Mouse (Mus musculus) MEL (cell line): Measurements from ENCODE around the gene Cd247. TPM values are rescaled to one million over a fixed set of nuclear protein-coding genes. Genes with fewer than 3 reads are reported as not detected.

ENCODE experiments used
- DNase-seq: peaks from one replicate; pipeline ENCODE4 v3.0.0; 2011; ENCODE audit warnings: low read depth, low spot score
- H3K27ac ChIP-seq: 2 replicates; pipeline ENCODE4 v1.5.1; 2012; ENCODE audit warnings: low read depth, mild to moderate bottlenecking, control low read depth, low read length, moderate library complexity; ENCODE audit not compliant: control insufficient read depth
- H3K27me3 ChIP-seq, 2 experiments: fragments of 150-350 bp in 1 of 2; sonication (generic) in 1 of 2; 2 replicates each; pipeline ENCODE4 v1.6.1; 2012; ENCODE audit warnings: low read length in 2 of 2, mild to moderate bottlenecking in 2 of 2, improper control_type of control experiment in 1 of 2, moderate library complexity in 1 of 2; ENCODE audit not compliant: insufficient read depth in 2 of 2, control insufficient read depth in 1 of 2
- H3K36me3 ChIP-seq, 2 experiments: 2 replicates each; pipeline ENCODE4 v1.6.1; 2012 to 2014; ENCODE audit warnings: low read length in 2 of 2, improper control_type of control experiment in 1 of 2, inconsistent platforms in 1 of 2, mild to moderate bottlenecking in 1 of 2; ENCODE audit not compliant: insufficient read depth in 2 of 2, control insufficient read depth in 1 of 2
- H3K4me1 ChIP-seq, 2 experiments: fragments of 150-350 bp in 1 of 2; sonication (generic) in 1 of 2; 2 replicates each; pipeline ENCODE4 v1.6.1; 2012; ENCODE audit warnings: low read length in 2 of 2, improper control_type of control experiment in 1 of 2, mild to moderate bottlenecking in 1 of 2; ENCODE audit not compliant: insufficient read depth in 2 of 2, control insufficient read depth in 1 of 2
- H3K4me3 ChIP-seq, 2 experiments: fragments of 150-350 bp in 1 of 2; sonication (generic) in 1 of 2; 2 replicates each; pipeline ENCODE4 v1.5.1; 2012; ENCODE audit warnings: low read depth in 2 of 2, low read length in 2 of 2, mild to moderate bottlenecking in 2 of 2, moderate library complexity in 2 of 2, control low read depth in 1 of 2, improper control_type of control experiment in 1 of 2; ENCODE audit not compliant: control insufficient read depth in 1 of 2, insufficient read depth in 1 of 2
- H3K79me2 ChIP-seq: 2 replicates; pipeline ENCODE4 v1.6.1; 2012; ENCODE audit warnings: mild to moderate bottlenecking, low read length, moderate library complexity; ENCODE audit not compliant: control insufficient read depth, poor library complexity, insufficient read depth
- H3K9ac ChIP-seq: 2 replicates; pipeline ENCODE4 v1.6.1; 2012; ENCODE audit warnings: low read depth, mild to moderate bottlenecking, control low read depth, low read length, moderate library complexity; ENCODE audit not compliant: control insufficient read depth, poor library complexity, severe bottlenecking
- H3K9me3 ChIP-seq: fragments of 150-350 bp; sonication (generic); replicated peaks from 2 replicates; pipeline ENCODE4 v1.6.1; 2012; ENCODE audit warnings: mild to moderate bottlenecking, low read length, improper control_type of control experiment, moderate library complexity; ENCODE audit not compliant: insufficient read depth
- CHD1 ChIP-seq: IDR thresholded peaks from 2 replicates; pipeline ENCODE4 v1.6.1; 2012; ENCODE audit warnings: low read depth, mild to moderate bottlenecking, inconsistent platforms, low read length, improper control_type of control experiment
- CHD2 ChIP-seq: IDR thresholded peaks from 2 replicates; pipeline ENCODE4 v1.6.1; 2011; ENCODE audit warnings: low read length, improper control_type of control experiment
- CTCF ChIP-seq, 3 experiments: IDR thresholded peaks in 2 of 3; conservative IDR thresholded peaks in 1 of 3; 2 replicates each; pipeline ENCODE4 v1.5.1; 2011 to 2012; ENCODE audit warnings: low read length in 3 of 3, low read depth in 2 of 3, mild to moderate bottlenecking in 2 of 3, improper control_type of control experiment in 1 of 3, inconsistent platforms in 1 of 3, mixed read lengths in 1 of 3, moderate library complexity in 1 of 3; ENCODE audit not compliant: control insufficient read depth in 1 of 3, insufficient read depth in 1 of 3, poor library complexity in 1 of 3, severe bottlenecking in 1 of 3
- ELF1 ChIP-seq: IDR thresholded peaks from 2 replicates; pipeline ENCODE4 v1.6.1; 2014; ENCODE audit warnings: low read depth, mild to moderate bottlenecking, inconsistent platforms, low read length, improper control_type of control experiment, moderate library complexity
- EP300 ChIP-seq, 2 experiments: IDR thresholded peaks; 2 replicates each; pipeline ENCODE4 v1.6.1; 2011; ENCODE audit warnings: improper control_type of control experiment in 2 of 2, low read length in 2 of 2, low read depth in 1 of 2, mild to moderate bottlenecking in 1 of 2
- GATA1 ChIP-seq: IDR thresholded peaks from 2 replicates; pipeline ENCODE4 v1.6.1; 2011; ENCODE audit warnings: low read depth, low read length, improper control_type of control experiment
- KAT2A ChIP-seq: conservative IDR thresholded peaks from 2 replicates; pipeline ENCODE4 v1.6.1; 2012; ENCODE audit warnings: low read depth, low read length, improper control_type of control experiment, inconsistent platforms
- MAZ ChIP-seq: IDR thresholded peaks from 2 replicates; pipeline ENCODE4 v1.6.1; 2012; ENCODE audit warnings: low read depth, mild to moderate bottlenecking, inconsistent platforms, low read length, improper control_type of control experiment
- MEF2A ChIP-seq: IDR thresholded peaks from 2 replicates; pipeline ENCODE4 v1.6.1; 2014; ENCODE audit warnings: low read depth, mild to moderate bottlenecking, inconsistent platforms, low read length, improper control_type of control experiment; ENCODE audit not compliant: poor library complexity, insufficient replicate concordance, severe bottlenecking; ENCODE audit errors: extremely low read depth
- MXI1 ChIP-seq: IDR thresholded peaks from 2 replicates; pipeline ENCODE4 v1.6.1; 2011; ENCODE audit warnings: mild to moderate bottlenecking, low read depth, low read length, improper control_type of control experiment
- MYB ChIP-seq: IDR thresholded peaks from 2 replicates; pipeline ENCODE4 v1.6.1; 2011; ENCODE audit warnings: mild to moderate bottlenecking, low read depth, low read length, improper control_type of control experiment
- MYC ChIP-seq: IDR thresholded peaks from 2 replicates; pipeline ENCODE4 v1.6.1; 2011; ENCODE audit warnings: low read depth, mild to moderate bottlenecking, low read length, improper control_type of control experiment, moderate library complexity
- NELFE ChIP-seq: IDR thresholded peaks from 2 replicates; pipeline ENCODE4 v1.6.1; 2011; ENCODE audit warnings: low read depth, low read length, improper control_type of control experiment
- NRF1 ChIP-seq: IDR thresholded peaks from 2 replicates; pipeline ENCODE4 v1.6.1; 2014; ENCODE audit warnings: low read depth, mild to moderate bottlenecking, inconsistent platforms, low read length, improper control_type of control experiment, moderate library complexity; ENCODE audit not compliant: poor library complexity, insufficient read depth, severe bottlenecking
- POLR2AphosphoS5 ChIP-seq: IDR thresholded peaks from 2 replicates; pipeline ENCODE4 v1.6.1; 2012; ENCODE audit warnings: low read depth, borderline replicate concordance, mild to moderate bottlenecking, inconsistent platforms, low read length, moderate library complexity, mixed read lengths
- SMC3 ChIP-seq: IDR thresholded peaks from 2 replicates; pipeline ENCODE4 v1.6.1; 2011; ENCODE audit warnings: low read depth, low read length, improper control_type of control experiment
- USF1 ChIP-seq: IDR thresholded peaks from 2 replicates; pipeline ENCODE4 v1.6.1; 2014; ENCODE audit warnings: low read depth, mild to moderate bottlenecking, inconsistent platforms, low read length, improper control_type of control experiment, moderate library complexity
- USF2 ChIP-seq, 2 experiments: IDR thresholded peaks; 2 replicates each; pipeline ENCODE4 v1.6.1; 2011 to 2012; ENCODE audit warnings: improper control_type of control experiment in 2 of 2, low read length in 2 of 2, borderline replicate concordance in 1 of 2, inconsistent platforms in 1 of 2, low read depth in 1 of 2, mild to moderate bottlenecking in 1 of 2; ENCODE audit not compliant: insufficient read depth in 1 of 2
- ZC3H11A ChIP-seq: IDR thresholded peaks from 2 replicates; pipeline ENCODE4 v1.6.1; 2012; ENCODE audit warnings: low read depth, mild to moderate bottlenecking, inconsistent platforms, low read length, improper control_type of control experiment
- ZNF384 ChIP-seq: IDR thresholded peaks from 2 replicates; pipeline ENCODE4 v1.6.1; 2012; ENCODE audit warnings: low read depth, mild to moderate bottlenecking, inconsistent platforms, low read length, improper control_type of control experiment
- polyA plus RNA-seq, 2 experiments: library from polyadenylated mRNA; stranded (reverse) in 1 of 2; unstranded in 1 of 2; fragments of >175 nt in 1 of 2; fragments of >200 nt in 1 of 2; gene quantifications; 2 replicates each; pipeline versions ENCODE4 v1.2.1 to v1.2.4; 2012; ENCODE audit warnings: low replicate concordance in 2 of 2, low read depth in 1 of 2; ENCODE audit not compliant: insufficient read length in 2 of 2, insufficient read depth in 1 of 2, missing spikeins in 1 of 2
- total RNA-seq: library from RNA; depleted of rRNA; stranded (reverse); fragments of 300-350 nt; gene quantifications from 2 replicates; pipeline ENCODE4 v1.2.3, GENCODE M21; 2012

The Cd247 gene
- total and polyA plus RNA-seq, 3 experiments, result 1.3 to 1.7 TPM; not detected in 1

DNA sequence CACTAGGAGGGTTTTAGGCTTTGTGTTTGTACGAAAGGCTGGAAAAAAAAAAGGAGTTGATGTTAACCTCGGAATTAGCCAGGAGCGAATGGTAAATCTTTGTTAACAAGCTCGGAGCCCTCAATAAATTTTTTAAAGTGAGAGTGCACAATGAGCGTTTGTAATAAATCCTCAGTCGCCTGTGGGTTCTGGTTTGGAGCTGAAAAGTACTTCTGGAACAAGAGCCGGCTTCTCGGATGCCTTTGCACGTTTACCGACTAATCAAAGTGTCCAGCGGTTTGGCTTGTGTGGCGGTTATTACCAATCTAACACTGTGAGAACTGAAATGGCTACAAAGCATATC, 46.1 kb downstream of the Cd247 start:
- no peak overlapping the region for H3K4me3 ChIP-seq
- DNase-seq, result no peak
- peaks cover under 1 to 3% of the 10 kb centered on the region in 2 experiments; a peak in 2 of 4 replicates for H3K27me3 ChIP-seq
- no peaks in the 10 kb centered on the region for H3K36me3 ChIP-seq
- H3K9ac ChIP-seq, result no peak overlapping the region
- H3K79me2 ChIP-seq, result no peaks in the 10 kb centered on the region
- H3K27ac ChIP-seq, result no peak overlapping the region
- TF ChIP-seq CHD1 (no peak), MXI1 (no peak), MAZ (no peak), SMC3 (no peak), EP300 (IDR thresholded peaks at IDR 0.05; ENCODE audit: low read depth in 1 of 2, low read length in 2 of 2) (no peak), ZNF384 (no peak), ZC3H11A (no peak), CHD2 (no peak), NRF1 (no peak), POLR2AphosphoS5 (no peak), USF1 (no peak), KAT2A (no peak), GATA1 (no peak), MYC (no peak), ELF1 (no peak), MYB (no peak)
- H3K4me1 ChIP-seq, result no peaks in the 10 kb centered on the region
- H3K9me3 ChIP-seq, result no peaks in the 10 kb centered on the region

DNA sequence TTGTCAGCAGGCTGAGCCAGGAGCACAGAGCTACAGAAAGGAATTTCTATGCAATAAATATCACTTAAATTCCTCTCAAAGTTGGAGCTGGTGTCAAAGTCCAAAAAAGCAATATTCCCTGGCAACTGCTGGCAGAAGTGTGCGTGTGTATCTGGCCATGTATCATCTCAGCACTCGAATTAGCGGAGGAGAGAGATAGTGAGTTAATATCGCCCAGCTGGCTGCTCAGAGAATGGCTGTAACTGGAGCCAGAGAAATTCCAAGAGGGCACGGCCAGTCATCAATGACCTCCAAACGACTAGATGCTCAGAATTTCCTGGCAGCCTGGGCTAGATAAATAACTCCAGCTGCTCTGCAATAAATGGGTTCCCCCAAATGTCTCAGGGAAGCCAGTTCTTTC, 48.0 kb downstream of the Cd247 start:
- Histone ChIP-seq H3K4me3 (no peak overlapping the region), H3K9ac (no peak overlapping the region), H3K4me1 (peaks cover 0 to 4% of the 10 kb centered on the region in 2 experiments; a peak in 2 of 4 replicates), H3K27me3 (peaks cover 8 to 9% of the 10 kb centered on the region in 2 experiments; a peak in 3 of 4 replicates), H3K9me3 (no peaks in the 10 kb centered on the region), H3K36me3 (no peaks in the 10 kb centered on the region), H3K27ac (no peak overlapping the region), H3K79me2 (no peaks in the 10 kb centered on the region)
- no peak for DNase-seq
- TF ChIP-seq CTCF (IDR thresholded peaks at IDR 0.05 in 2 of 3, conservative IDR thresholded peaks at IDR 0.05 in 1 of 3; ENCODE audit: control insufficient read depth in 1 of 3, insufficient read depth in 1 of 3, low read depth in 2 of 3, low read length in 3 of 3, poor library complexity in 1 of 3, severe bottlenecking in 1 of 3) (no peak), NELFE (no peak), MEF2A (no peak), USF2 (IDR thresholded peaks at IDR 0.05; ENCODE audit: borderline replicate concordance in 1 of 2, insufficient read depth in 1 of 2, low read depth in 1 of 2, low read length in 2 of 2) (no peak)
